Mouse (Mus musculus) gastrocnemius, postnatal 36 days (tissue): ENCODE data around the gene Aamdc. TPM values are rescaled to one million over a fixed set of nuclear protein-coding genes. Genes with fewer than 3 reads are reported as not detected.

Experiments
- DNase-seq, 2 experiments: peaks; one replicate each; pipeline ENCODE4 v3.0.0; 2022
- intact Hi-C: fragments of 180-260 bp; cut with DNase I; formaldehyde crosslinking; loops from one replicate; pipeline ENCODE4 v1.15.1; 2025
- total RNA-seq, 2 experiments: library from RNA; stranded (reverse); gene quantifications; 2 replicates each; pipeline ENCODE4 v1.2.3; 2021

Gene Aamdc
- total RNA-seq, 2 experiments from 2014 or later: 110 to 120 TPM

- no peak for DNase-seq
- intact Hi-C loops: no loop called here
Observed at GRCm38 (mm10) chr7:97536571-97536970, 42.7 kb downstream of the Aamdc start.

GRCm38 (mm10) chr7:97535531-97535930 lies 43.8 kb downstream of the Aamdc start:
- DNase-seq: no peak
- intact Hi-C loops: no loop called here

DNA sequence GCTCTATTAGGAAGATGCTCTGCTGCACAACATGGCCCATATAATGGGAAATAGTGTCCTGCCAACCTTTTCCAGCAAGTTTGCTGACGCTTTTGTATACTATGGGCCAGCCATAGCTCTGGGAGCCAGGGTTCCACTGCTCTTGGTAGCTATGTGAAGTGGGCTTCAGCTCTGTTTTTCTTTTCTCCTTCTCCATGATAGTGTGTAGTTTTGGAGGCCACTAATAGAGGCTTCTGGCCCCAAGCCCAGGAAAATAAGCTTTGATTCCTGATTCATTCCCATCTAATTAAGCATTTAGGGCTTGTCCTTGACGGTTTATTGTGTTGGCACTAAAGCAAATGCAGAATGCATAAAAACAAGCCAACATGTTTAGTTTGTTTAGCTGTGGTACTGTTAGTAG lies 59.4 kb downstream of the Aamdc start:
- intact Hi-C loops: no loop called here
- no peak for DNase-seq

DNA sequence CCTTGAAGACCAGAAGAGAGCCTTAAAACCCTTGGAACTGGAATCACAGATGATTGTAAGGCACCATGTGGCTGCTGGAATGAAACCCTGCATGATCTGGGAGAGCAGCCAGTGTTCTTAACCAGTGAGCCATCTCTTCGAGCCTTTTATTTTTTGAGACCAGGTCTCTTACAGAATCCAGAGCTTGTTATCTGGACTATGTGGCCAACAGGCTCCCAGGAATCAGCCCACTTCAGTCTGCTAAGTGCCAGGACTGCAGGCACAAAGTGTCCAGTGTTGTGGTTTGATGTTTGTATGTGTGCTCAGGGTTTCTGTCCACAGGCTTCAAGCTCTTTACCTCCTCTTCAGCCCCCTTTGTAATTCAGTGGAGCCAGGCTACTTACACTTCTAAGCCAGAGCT lies 64.5 kb downstream of the Aamdc start:
- intact Hi-C loops: no loop called here
- DNase-seq: no peak

DNA sequence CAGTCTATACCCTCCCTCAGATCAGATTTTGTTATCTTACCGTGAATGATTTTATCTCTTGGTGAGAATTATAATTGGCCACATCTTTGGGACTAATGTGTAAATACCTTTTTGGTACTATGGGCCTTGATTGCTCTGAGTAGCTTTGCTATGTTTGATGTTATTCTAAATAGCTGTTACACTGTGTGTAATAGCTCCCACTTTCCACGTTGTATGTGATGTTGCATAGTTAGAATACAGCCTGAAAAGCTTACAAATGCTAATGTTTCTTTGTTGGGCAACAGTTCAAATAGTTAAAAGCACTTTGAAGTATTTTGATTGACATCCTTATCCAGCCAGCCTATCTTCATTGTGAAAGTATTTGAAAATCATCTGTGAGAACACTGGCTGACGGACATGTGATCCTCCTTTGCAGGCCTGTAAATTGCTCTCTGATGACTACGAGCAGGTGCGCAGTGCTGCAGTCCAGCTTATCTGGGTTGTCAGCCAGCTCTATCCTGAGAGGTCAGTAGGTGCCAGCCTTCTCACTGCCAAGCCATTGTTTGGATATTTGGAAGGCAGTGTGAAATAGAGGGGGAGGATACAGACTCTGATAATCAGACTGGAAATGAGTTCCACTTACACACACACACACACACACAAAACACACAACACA lies 78.6 kb downstream of the Aamdc start:
- DNase-seq: peak in 1 of 2 experiments; percentile 12
- intact Hi-C loops: no loop called here

Other genes starting within 250 kb of the Aamdc start
- gene Usp35, start 247.5 kb downstream of the Aamdc start, total RNA-seq: under 1 TPM; 0.74 to 0.94 TPM
- gene Kctd21, start 247.2 kb downstream of the Aamdc start, total RNA-seq: 1 to 10 TPM; 2.6 to 3.1 TPM
- gene Alg8, start 207.9 kb downstream of the Aamdc start, total RNA-seq: 1 to 10 TPM; 3.0 to 3.4 TPM
- gene Ndufc2, start 179.5 kb downstream of the Aamdc start, total RNA-seq: 100 to 1,000 TPM; 297 to 299 TPM
- gene Thrsp, start 161.8 kb downstream of the Aamdc start, total RNA-seq: 10 to 100 TPM; 15.4 to 23.9 TPM
- gene Kctd14, start 128.2 kb downstream of the Aamdc start, total RNA-seq: not detected
- gene Ints4, start 98.5 kb downstream of the Aamdc start, total RNA-seq: 10 to 100 TPM; 21.6 to 23.2 TPM
- 10 to 100 TPM; 11.9 to 13.4 TPM for gene Rsf1, start 392 bp upstream of the Aamdc start, total RNA-seq
- gene Clns1a, start 117.1 kb upstream of the Aamdc start, total RNA-seq: 10 to 100 TPM; 27.3 to 31.3 TPM
- 1 to 10 TPM in 1 of 2 experiments, under 1 TPM in 1; 0.74 to 2.2 TPM for gene Aqp11, start 158.8 kb upstream of the Aamdc start, total RNA-seq
- 10 to 100 TPM; 21.8 to 23.9 TPM for gene Pak1, start 209.0 kb upstream of the Aamdc start, total RNA-seq